Mouse (Mus musculus) midbrain, embryonic 11.5 days (tissue): Measurements from ENCODE around the gene Ing3. TPM values are rescaled to one million over a fixed set of nuclear protein-coding genes. Genes with fewer than 3 reads are reported as not detected.

Experiments used
- ATAC-seq: fragments of 200-750 bp; cut with Nextera tagmentation; 2 replicates; pipeline ENCODE4 v1.8.0; 2017; ENCODE audit warnings: moderate TSS enrichment, moderate library complexity; ENCODE audit not compliant: low FRiP score
- DNase-seq: peaks from one replicate; pipeline ENCODE4 v3.0.0; 2015; ENCODE audit warnings: low spot score; ENCODE audit errors: missing footprints
- H3K27ac ChIP-seq: fragments of 300-500 bp; sonication (generic); 2 replicates; pipeline ENCODE4 v1.5.1; 2014; ENCODE audit warnings: low read depth, low read length
- H3K27me3 ChIP-seq: fragments of 300-500 bp; sonication (generic); 2 replicates; pipeline ENCODE4 v1.6.1; 2014; ENCODE audit warnings: mild to moderate bottlenecking, low read length, moderate library complexity, mixed read lengths; ENCODE audit not compliant: control insufficient read depth, insufficient read depth
- H3K36me3 ChIP-seq: fragments of 300-500 bp; sonication (generic); 2 replicates; pipeline ENCODE4 v1.6.1; 2014; ENCODE audit warnings: mild to moderate bottlenecking, low read length, moderate library complexity, mixed read lengths; ENCODE audit not compliant: control insufficient read depth, insufficient read depth
- H3K4me1 ChIP-seq: fragments of 300-500 bp; sonication (generic); 2 replicates; pipeline ENCODE4 v1.6.1; 2014; ENCODE audit warnings: low read length; ENCODE audit not compliant: control insufficient read depth, insufficient read depth
- H3K4me2 ChIP-seq: fragments of 300-500 bp; sonication (generic); 2 replicates; pipeline ENCODE4 v1.6.1; 2014; ENCODE audit warnings: mild to moderate bottlenecking, moderate library complexity
- H3K4me3 ChIP-seq: fragments of 300-500 bp; sonication (generic); 2 replicates; pipeline ENCODE4 v1.5.1; 2014; ENCODE audit warnings: low read depth, low read length
- H3K9ac ChIP-seq: fragments of 300-500 bp; sonication (generic); 2 replicates; pipeline ENCODE4 v1.6.1; 2014; ENCODE audit warnings: low read length
- H3K9me3 ChIP-seq: fragments of 300-500 bp; sonication (generic); 2 replicates; pipeline ENCODE4 v1.6.1; 2016; ENCODE audit warnings: low read length; ENCODE audit not compliant: control insufficient read depth
- WGBS: fragments of 180-500 bp; shearing (Covaris S2); extraction: QIAGEN DNeasy Blood & Tissue Kit; methylation state at CpG from one replicate; pipeline ENCODE4 v1.1.7; 2014; 5-methylcytosine and 5-hydroxymethylcytosine counted together
- polyA plus RNA-seq: library from polyadenylated mRNA; unstranded; fragments of >200 nt; fragmentation: Nextera tagmentation; extraction: Ambion mirVana; gene quantifications from 2 replicates; pipeline ENCODE4 v1.2.1, GENCODE M21; 2014

The Ing3 gene
- polyA plus RNA-seq, 1 experiment from 2014 or later = 44.6 TPM

- DNase-seq = no peak
- 86% methylated on average over 4 of the region's 4 CpGs for WGBS
- H3K4me2 ChIP-seq = no peak overlapping the region
- H3K9me3 ChIP-seq = no peaks in the 10 kb centered on the region
- H3K9ac ChIP-seq = no peak overlapping the region
- no peak for ATAC-seq
- H3K4me1 ChIP-seq = no peaks in the 10 kb centered on the region
- no peak overlapping the region for H3K27ac ChIP-seq
- no peaks in the 10 kb centered on the region for H3K27me3 ChIP-seq
- peaks cover 2% of the 10 kb centered on the region; the same call in 1 of the 2 replicates for H3K36me3 ChIP-seq
- H3K4me3 ChIP-seq = no peak overlapping the region
These were observed 9.6 kb downstream of the Ing3 start for GRCm38 (mm10) chr6:21958922-21959321.

- Histone ChIP-seq H3K4me2 (no peak overlapping the region), H3K9me3 (no peaks in the 10 kb centered on the region), H3K9ac (no peak overlapping the region), H3K36me3 (peaks cover 2% of the 10 kb centered on the region; the same call in 1 of the 2 replicates), H3K4me3 (no peak overlapping the region), H3K4me1 (no peaks in the 10 kb centered on the region), H3K27me3 (no peaks in the 10 kb centered on the region), H3K27ac (no peak overlapping the region)
- WGBS = 92% methylated on average over 5 of the region's 5 CpGs
- no peak for DNase-seq
- no peak for ATAC-seq
These were observed 10.5 kb downstream of the Ing3 start for GRCm38 (mm10) chr6:21959909-21960308.

DNA sequence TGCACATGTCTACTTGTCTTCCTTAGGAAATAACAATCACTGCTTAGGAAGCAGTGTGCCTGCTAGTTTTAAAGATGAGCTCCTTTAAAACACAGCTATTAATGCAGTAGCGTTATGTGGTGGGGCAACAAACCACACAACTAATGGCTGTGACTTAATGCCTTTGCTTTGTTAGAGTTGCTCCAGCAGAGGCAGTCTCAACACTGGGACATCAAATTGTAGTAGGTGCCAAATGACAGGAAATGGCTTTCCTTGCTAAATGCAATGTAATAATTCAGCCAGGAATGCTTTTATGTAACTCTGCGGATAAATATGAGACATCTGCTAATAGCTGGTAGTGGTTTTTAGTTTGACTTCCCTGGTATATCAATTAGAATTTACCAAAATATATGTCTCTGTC is 28.2 kb downstream of the Ing3 start:
- H3K4me3 ChIP-seq = no peak overlapping the region
- peaks cover 5% of the 10 kb centered on the region; the same call in 1 of the 2 replicates for H3K36me3 ChIP-seq
- no peak overlapping the region for H3K27ac ChIP-seq
- no peaks in the 10 kb centered on the region for H3K4me1 ChIP-seq
- no peaks in the 10 kb centered on the region for H3K27me3 ChIP-seq
- no peak overlapping the region for H3K9ac ChIP-seq
- ATAC-seq (no peak), DNase-seq (no peak)
- H3K9me3 ChIP-seq = no peaks in the 10 kb centered on the region
- H3K4me2 ChIP-seq = no peak overlapping the region
- 92% methylated on average over 2 of the region's 2 CpGs for WGBS

- no peak overlapping the region for H3K27ac ChIP-seq
- no peak overlapping the region for H3K4me3 ChIP-seq
- no peaks in the 10 kb centered on the region for H3K36me3 ChIP-seq
- no peak overlapping the region for H3K9ac ChIP-seq
- 88% methylated on average over 1 of the region's 1 CpGs for whole genome bisulfite sequencing
- peaks cover 2% of the 10 kb centered on the region; the same call in 1 of the 2 replicates for H3K27me3 ChIP-seq
- H3K4me1 ChIP-seq = 0 out of 2 replicates have a peak, but pooled peaks cover 5% of the 10 kb centered on the region
- DNase-seq (no peak), ATAC-seq (no peak)
- no peaks in the 10 kb centered on the region for H3K9me3 ChIP-seq
- no peak overlapping the region for H3K4me2 ChIP-seq
These were observed 31.7 kb downstream of the Ing3 start for GRCm38 (mm10) chr6:21981114-21981513.

DNA sequence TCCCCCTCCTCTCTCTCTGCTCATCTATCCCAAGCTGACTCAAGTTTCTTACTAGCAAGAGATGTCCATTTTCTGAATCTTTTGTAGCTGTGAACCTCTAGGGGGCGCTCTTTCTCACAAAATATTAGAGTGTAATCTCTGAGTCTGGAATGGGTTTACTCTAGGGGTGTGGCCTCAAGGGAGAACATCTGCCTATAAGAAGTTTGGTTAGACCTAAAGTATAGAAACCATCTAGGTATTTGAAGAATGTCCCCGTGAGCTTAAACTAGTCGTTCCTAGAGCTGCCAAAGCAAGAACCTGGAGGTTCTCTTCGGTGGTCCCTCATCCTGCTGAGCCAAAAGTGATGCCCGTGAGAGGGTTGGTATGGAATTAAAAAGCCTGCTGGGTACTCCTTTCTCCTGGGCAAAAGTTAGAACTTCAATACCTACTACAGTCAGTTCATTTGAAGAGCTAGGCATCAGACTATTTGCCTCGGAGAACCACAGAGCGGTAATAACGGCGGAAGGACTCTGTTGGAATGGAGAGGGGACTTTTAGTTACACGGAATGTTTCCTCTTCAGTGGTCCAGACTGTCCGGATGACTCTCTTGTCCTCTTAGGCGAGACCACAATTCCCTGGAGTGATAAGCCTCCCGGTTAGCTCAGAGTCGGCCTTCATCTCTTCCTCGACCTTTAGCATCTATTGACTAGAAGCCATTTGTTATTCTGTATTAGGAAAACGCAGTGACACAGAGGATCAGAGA is 35.8 kb downstream of the Ing3 start:
- Histone ChIP-seq H3K4me1 (0 out of 2 replicates have a peak, but pooled peaks cover 5% of the 10 kb centered on the region), H3K4me2 (peak overlapping the region; percentile 80), H3K9me3 (no peaks in the 10 kb centered on the region), H3K4me3 (peak overlapping the region; percentile 33), H3K36me3 (no peaks in the 10 kb centered on the region), H3K27ac (no peak overlapping the region), H3K9ac (peak overlapping the region; percentile 40; the same call in 1 of the 2 replicates), H3K27me3 (peaks cover 14% of the 10 kb centered on the region; the same call in 1 of the 2 replicates)
- DNase-seq = peak; percentile 95
- WGBS = 11% methylated on average over 16 of the region's 16 CpGs
- peak; percentile 69 for ATAC-seq

DNA sequence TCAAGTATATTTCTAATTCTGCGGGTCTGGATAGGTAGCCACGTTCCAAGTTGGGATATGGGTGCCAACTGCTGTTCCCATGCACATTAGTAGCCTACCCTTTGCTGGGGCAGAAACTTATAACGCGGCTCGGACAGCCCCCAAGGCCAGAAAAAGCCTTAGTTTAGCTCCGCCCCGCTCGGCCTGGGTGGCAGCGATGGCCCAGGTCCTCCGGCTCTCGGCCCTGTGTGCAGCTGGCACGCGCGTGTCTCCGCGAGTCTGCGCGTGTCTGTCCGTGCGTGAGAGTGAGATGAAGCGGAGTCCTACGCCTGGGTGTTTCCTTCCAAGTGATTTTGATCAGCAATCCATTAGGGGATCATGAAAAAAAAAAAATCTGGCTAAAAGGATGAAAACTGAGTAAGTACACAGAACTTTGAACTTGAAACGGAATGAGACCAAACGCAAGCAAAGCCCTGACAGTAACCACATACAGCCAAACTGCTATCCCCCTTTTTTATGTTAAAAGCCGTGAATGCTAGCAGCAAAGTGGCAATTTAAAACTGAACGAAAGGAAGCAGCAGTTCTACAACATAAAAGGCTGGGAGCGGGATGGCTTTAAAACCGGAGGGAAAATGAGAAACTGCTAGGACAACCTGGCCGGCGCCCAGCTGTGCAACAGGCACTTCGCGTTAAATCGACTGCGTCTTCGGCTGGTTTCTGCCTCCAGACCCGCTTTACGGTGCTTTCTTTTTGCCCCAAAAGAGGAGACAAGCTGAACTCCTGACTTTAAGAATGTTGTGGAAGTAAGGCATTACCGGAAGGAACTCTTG is 36.6 kb downstream of the Ing3 start, which contains the start of gene Cped1:
Cped1 (plus strand) TSS at position 185 of the 809 bp plus-strand sequence.
- Histone ChIP-seq H3K9ac (peak within 1 kb of the TSS; percentile 40; the same call in 1 of the 2 replicates), H3K4me2 (peak within 1 kb of the TSS; percentile 80), H3K27ac (no peak within 1 kb of the TSS), H3K4me1 (0 out of 2 replicates have a peak, but pooled peaks cover 5% of the 10 kb centered on the region), H3K9me3 (no peaks in the 10 kb centered on the region), H3K4me3 (peak within 1 kb of the TSS; percentile 33), H3K27me3 (peaks cover 14% of the 10 kb centered on the region; the same call in 1 of the 2 replicates), H3K36me3 (no peaks in the 10 kb centered on the region)
- WGBS = under 1% methylated on average over 38 of the region's 38 CpGs
- peak; percentile 95 for DNase-seq
- ATAC-seq = peak; percentile 86

- Histone ChIP-seq H3K27me3 (peaks cover 14% of the 10 kb centered on the region; the same call in 1 of the 2 replicates), H3K9ac (peak overlapping the region; percentile 9; the same call in 1 of the 2 replicates), H3K36me3 (no peaks in the 10 kb centered on the region), H3K4me3 (peak overlapping the region; percentile 33), H3K9me3 (no peaks in the 10 kb centered on the region), H3K4me2 (peak overlapping the region; percentile 80), H3K4me1 (0 out of 2 replicates have a peak, but pooled peaks cover 5% of the 10 kb centered on the region), H3K27ac (no peak overlapping the region)
- ATAC-seq (peak; percentile 27; the same call in 1 of the 2 replicates), DNase-seq (peak; percentile 94)
- 6% methylated on average over 24 of the region's 24 CpGs for WGBS
These were observed 37.4 kb downstream of the Ing3 start for GRCm38 (mm10) chr6:21986660-21987331.

DNA sequence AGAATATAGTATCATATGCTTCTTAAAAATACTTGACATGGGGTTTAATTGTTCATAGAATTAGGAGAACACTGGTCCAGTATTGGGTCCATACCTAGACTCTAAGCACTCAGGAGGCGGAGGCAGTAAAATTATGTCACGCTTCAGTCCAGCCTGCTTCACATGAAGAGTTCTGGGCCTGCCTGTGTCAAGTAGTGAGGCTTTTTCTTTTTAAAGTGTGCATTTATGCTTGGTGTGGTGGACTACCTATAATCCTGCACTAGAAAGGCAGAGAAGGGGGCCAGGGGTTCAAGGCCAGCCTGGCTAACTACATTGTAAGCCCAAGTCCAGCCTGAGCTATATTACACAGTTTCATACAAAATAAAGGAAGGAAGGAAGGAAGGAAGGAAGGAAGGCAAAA is 38.2 kb downstream of the Ing3 start:
- DNase-seq (no peak), ATAC-seq (no peak)
- WGBS = 80% methylated on average over 2 of the region's 2 CpGs
- no peak overlapping the region for H3K4me2 ChIP-seq
- H3K9ac ChIP-seq = no peak overlapping the region
- 0 out of 2 replicates have a peak, but pooled peaks cover 5% of the 10 kb centered on the region for H3K4me1 ChIP-seq
- H3K27ac ChIP-seq = no peak overlapping the region
- no peaks in the 10 kb centered on the region for H3K9me3 ChIP-seq
- no peaks in the 10 kb centered on the region for H3K36me3 ChIP-seq
- peaks cover 14% of the 10 kb centered on the region; the same call in 1 of the 2 replicates for H3K27me3 ChIP-seq
- H3K4me3 ChIP-seq = no peak overlapping the region
